Mouse (Mus musculus) frontal cortex, postnatal 10 days (tissue): ENCODE measurements around the gene Iyd.

Experiments
- DNase-seq, 2 experiments: peaks; one replicate each; pipeline ENCODE4 v3.0.0; 2022; ENCODE audit warnings: low spot score in 2 of 2, mixed read lengths in 1 of 2

Iyd gene

DNA sequence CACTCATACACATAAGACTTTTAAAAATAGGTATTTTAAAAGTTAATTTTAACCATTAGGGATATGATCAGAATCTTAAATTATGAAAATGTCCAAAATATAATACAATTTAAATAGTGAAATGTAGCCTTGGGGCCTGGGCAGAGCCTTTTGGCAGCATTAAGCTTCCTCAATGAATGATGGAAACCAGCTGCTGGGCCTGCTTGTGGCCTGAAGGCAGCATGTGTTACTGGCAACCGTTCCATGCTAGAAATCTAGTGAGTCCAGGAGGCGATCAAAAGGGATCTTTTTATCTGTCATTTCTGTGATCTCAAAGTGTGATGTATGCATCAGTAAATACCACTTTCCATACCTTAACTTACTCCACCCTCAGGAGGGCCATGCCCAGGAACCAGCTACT, 9.3 kb downstream of the Iyd start:
- DNase-seq: no peak

DNA sequence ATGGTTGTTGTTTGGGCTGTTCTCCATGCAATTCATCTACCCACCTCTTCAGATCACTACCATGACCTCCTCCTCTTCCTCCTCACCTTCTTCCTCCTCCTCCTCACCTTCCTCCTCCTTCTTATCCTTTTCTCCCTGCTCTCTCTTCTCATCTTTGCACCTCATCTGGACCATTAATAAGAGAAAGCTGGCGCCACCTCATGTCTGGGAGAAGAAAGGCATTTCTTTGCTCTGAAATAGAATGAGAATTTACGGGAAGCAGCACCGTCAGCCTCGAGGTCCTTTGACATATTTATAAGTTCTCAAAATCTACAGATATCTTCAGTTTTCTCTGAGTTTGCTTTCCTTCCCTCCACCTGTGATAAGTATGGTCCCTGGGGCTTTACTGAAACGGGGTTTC, 15.1 kb downstream of the Iyd start:
- no peak for DNase-seq

DNA sequence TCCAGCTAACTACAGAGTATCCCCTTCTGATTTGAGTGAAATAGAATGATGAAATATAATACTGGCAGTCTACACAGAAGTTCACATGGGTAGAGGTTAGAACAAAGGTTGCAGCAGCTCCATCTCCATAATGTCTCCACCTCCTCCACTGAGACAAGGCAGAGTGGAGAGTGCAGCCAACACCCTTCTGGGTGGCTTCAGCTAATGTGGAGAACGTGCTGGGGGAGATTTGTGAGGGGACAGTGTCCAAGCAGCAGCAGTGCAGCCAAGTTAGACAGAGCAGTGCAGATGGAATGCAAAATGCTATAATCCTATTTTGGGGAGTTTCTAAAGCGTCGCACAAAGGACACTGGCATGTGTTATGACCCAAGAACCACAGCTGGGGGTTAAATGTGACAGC, 16.5 kb downstream of the Iyd start:
- no peak for DNase-seq

DNA sequence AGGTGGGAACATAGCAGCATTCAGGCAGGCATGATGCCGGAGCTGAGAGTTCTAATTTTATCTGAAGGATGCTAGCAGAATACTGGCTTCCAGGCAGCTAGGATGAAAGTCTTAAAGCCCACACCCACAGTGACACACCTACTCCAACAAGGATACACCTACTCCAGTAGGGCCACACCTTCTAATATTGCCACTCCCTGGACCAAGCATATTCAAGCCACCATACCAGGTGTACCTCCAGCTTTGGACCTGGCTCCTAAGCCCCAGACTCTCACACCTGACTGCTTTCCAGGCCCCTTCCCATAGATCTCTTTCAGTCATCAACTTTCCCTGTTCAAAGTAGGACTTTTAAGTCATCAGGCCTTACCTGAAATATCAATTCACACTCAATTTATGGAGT, 19.1 kb downstream of the Iyd start:
- no peak for DNase-seq

DNA sequence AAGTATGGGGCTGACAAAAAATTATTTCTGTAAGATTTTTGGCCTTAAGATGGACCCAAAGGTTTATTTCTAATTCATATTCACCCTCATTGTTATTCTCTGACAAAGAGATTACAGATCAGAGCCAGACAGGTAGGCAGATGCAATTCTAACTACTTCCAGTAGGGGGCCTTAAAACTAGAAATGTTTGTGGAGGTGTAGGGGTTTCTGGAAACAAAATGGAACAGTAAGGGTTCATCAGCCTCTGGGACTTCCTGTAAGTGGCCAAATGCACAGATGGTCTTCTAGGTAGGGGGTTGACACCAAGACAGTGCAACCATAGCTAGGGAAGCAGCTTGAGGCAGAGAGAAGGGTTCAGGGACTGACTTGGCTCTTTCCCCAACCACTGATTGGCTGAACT, 22.1 kb downstream of the Iyd start:
- DNase-seq: no peak

DNA sequence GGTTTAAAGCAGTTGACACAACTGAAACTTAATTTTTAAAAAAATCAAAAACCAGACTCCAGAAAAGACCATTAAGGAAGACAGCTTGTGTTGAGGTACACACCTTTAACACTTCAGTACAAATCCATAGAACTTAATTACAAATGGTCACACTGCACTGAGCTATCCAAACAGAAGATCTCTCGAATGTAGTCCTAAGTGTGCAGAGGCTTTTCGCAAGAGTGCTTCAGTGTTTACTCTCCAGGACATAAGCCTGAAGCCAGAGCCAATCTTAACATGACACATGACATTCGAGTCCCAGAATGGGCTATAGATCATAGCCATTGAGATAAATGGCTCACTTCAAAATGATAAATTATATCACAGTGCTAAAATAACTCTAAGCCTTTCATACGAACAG, 25.1 kb downstream of the Iyd start:
- DNase-seq: no peak

DNA sequence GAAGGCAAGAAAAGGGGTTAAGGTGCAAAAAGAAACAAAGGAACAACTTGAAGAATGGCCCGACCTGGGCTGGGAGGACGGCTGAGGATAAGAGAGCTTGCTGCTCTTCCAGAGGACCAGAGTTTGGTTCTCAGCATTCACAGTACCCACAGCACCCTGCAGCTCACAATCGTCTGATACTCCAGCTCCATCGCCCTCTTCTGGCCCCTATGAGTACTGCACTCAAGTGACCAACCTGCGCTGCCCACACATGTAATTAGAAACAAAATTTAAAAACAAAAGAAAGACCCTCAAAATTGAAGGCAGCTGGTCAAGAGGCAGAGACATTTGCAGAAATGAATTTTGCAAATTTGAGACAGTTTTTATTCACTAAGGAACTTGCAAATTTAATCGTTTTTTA, 27.8 kb downstream of the Iyd start:
- no peak for DNase-seq

DNA sequence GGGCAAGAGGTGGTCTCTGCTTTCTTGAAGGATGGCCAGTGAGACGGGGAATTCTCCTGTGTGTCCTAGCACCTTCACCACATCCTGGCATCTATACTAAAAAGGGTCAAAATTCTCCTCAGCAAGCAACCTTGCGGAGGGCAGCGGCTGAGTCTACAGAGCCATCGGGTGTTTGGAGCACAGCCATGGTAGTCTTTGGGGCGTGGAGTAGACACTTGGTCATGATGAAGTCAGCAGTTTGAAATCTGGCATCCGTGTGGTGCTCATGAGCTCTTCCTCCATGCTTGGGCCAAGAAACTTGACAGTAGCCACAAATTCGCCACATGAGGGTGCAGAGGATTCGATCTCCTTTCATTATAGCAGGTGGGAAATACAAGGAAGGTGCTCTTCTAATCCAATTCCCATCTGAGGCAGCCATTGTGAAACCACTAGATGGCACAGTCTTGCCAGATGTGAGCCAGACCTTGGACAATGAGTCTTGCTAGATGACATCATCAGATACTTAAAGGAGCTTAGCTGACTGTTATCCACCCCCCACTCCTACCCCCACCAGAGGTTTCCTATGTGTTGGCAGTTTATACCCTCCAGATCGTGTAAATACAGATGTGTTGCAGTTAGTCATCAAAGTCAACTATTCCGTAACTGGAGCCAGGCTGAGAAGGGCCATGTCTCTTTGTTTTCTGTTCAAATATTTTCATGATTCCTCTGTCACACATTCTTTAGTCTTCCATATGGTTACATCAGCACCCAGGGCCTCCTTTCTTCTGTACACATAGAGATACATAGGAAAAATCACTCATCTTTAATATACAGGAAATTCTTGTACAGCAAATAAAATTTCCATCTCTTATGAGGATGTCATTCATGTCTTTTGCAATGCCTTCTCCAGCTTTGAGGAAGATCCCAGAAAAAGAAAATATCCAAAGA, 32.9 kb downstream of the Iyd start:
- DNase-seq: peak; percentile 11 to 16

DNA sequence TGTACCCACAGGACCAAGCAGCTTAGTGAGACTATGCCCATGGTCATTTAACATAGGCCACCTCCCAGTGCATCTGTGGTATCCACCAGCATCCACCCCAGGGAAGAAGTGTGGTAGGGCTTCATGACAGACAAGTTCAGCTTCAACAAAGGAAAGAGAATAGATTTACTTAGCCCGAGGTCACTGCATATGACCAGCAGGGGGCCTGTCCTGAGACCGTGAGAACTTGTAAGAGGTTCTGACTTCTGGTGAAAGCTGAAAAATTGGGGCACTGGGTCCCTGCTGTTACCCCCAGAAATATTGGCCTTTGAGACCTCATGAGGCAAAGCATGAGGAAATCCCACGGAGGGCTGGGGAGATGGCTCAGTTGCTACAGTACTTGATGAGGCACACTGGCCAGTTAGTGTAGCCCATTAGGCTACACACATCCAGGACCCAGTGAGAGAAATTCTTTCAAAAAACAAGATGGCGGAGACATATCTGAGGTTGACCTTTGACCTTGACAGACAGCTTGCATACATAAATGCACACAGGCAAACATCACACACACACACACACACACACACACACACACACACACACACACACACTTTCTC, 34.0 kb downstream of the Iyd start:
- DNase-seq: no peak

DNA sequence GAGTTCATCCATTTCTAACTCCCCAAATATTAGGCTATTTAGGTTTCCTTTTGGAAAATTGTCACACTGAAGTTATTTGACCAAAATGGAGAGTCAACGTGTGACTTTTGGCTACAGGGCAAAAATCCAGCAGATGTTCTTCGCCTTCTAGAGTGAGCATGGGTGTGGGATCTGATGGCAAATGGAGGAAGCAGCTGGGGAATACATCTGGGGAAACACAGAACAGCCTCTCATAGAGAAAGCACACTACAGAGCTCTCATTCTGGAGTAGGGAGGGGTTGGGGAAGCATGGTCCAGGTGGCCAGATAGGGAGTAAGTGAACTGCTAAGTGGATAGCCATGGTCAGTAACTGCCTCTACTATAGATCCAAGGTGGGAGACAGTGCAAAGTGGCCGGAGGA, 50.6 kb downstream of the Iyd start:
- DNase-seq: no peak

DNA sequence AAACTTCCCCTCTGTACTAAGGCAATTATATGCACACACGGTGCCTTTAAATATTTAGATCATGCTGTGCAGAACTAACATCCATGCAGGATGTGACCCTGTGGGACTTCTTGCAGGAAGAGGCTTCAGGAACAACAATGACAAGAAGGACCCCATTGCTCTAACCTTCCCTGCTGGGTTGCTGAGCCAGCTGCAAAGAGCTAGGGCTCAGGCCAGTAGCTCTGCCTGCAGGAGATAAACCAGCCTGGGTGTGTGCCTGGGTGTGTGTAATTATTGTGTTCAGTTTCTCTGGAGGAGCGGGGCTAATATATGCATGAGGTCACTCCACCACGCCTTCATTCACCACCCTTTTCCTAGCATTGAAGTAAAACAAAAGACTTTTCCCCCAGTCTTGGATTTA, 51.8 kb downstream of the Iyd start:
- DNase-seq: no peak

DNA sequence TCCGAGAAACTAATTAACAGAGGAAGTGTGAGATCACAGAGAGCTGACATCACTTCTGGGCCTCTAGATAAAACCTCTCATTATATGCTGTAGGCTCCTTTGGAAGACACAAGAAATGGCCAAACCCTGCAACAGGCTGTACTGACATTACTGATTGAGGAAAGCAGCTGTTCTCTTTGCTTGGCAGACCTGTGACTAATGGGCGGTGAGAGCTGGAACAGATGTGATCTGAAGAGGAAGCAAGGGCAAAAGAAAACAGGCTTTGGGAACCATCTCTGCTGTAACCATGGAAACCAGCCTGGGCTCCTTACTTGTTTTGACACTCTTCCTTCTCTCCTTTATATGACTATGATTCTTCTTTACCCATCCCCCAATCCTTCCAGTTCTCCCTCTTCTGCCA, 56.7 kb downstream of the Iyd start:
- no peak for DNase-seq

DNA sequence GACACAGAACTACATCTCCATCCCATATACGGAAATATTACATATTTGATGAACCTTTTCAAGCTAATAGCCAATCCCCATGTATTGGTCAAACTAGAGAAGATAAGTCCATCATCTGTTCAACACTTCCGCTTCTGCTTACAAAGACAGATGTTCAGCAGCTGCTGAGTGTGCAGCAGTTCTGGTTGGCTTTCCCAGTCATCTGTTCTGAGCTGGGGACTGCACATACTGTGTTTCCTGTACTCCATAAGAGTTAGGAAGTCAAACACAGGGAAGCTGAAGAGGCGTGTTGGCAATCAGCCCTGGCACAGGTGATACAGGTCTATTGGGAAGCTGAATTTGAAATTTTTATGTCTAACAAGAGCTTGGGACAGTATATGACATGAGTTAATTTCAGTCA, 57.7 kb downstream of the Iyd start:
- no peak for DNase-seq
